Mouse (Mus musculus) limb, embryonic 12.5 days (tissue): ENCODE measurements at regions not wholly inside any gene's neighbourhood (a gene's known extent, or its start where the extent isn't known, plus 50 kb on each side); places are given as distances from the start of the nearest gene placed in this dataset.

Source experiments
- ATAC-seq: fragments of 200-750 bp; cut with Nextera tagmentation; 2 replicates; pipeline ENCODE4 v1.8.0; 2017; ENCODE audit warnings: low read depth, moderate TSS enrichment; ENCODE audit not compliant: insufficient number of reproducible peaks, insufficient read depth, low FRiP score, low TSS enrichment
- H3K27ac ChIP-seq: fragments of 300-500 bp; sonication (generic); 2 replicates; pipeline ENCODE4 v1.5.1; 2016; ENCODE audit warnings: mild to moderate bottlenecking, moderate library complexity
- H3K27me3 ChIP-seq: fragments of 300-500 bp; sonication (generic); 2 replicates; pipeline ENCODE4 v1.6.1; 2016; ENCODE audit warnings: mild to moderate bottlenecking, moderate library complexity
- H3K36me3 ChIP-seq: fragments of 300-500 bp; sonication (generic); 2 replicates; pipeline ENCODE4 v1.6.1; 2016; ENCODE audit warnings: mild to moderate bottlenecking, moderate library complexity
- H3K4me1 ChIP-seq: fragments of 300-500 bp; sonication (generic); replicated peaks from 2 replicates; pipeline ENCODE4 v1.6.1; 2016
- H3K4me2 ChIP-seq: fragments of 300-500 bp; sonication (generic); 2 replicates; pipeline ENCODE4 v1.6.1; 2016; ENCODE audit warnings: mild to moderate bottlenecking, moderate library complexity
- H3K4me3 ChIP-seq: fragments of 300-500 bp; sonication (generic); replicated peaks from 2 replicates; pipeline ENCODE4 v1.5.1; 2016; ENCODE audit warnings: mild to moderate bottlenecking
- H3K9ac ChIP-seq: fragments of 300-500 bp; sonication (generic); replicated peaks from 2 replicates; pipeline ENCODE4 v1.6.1; 2016; ENCODE audit warnings: mild to moderate bottlenecking, moderate library complexity
- H3K9me3 ChIP-seq: fragments of 300-500 bp; sonication (generic); 2 replicates; pipeline ENCODE4 v1.6.1; 2016; ENCODE audit warnings: mild to moderate bottlenecking, moderate library complexity
- WGBS: fragments of 180-500 bp; shearing (Covaris S2); methylation state at CpG from one replicate; pipeline ENCODE4 v1.1.7; 2016; 5-methylcytosine and 5-hydroxymethylcytosine counted together

DNA sequence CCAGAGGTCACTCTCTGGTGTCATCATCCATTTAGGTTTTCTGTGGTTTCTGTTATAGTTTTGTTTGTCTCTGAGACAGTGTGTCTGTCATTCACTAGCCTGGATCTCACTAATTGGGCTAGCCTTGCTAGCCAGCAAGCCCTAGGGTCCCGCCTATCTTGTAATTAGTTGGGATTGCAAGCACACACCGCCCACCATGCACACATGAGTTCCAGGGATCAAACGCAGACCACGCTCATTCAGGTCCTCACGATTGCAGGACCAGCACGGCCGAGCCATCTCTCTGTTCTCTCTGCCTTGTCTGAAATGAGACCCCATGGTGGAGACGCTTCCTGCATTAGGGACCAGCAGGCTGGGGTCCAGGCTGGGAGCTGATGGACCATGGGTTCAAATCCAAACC lies 60.9 kb upstream of the Igsf21 start:
- ATAC-seq, result no peak
- H3K4me2 ChIP-seq, result no peak overlapping the region
- H3K36me3 ChIP-seq, result no peaks in the 10 kb centered on the region
- H3K9ac ChIP-seq, result no peak overlapping the region
- 89% methylated on average over 8 of the region's 8 CpGs for WGBS
- H3K4me1 ChIP-seq, result no peaks in the 10 kb centered on the region
- no peaks in the 10 kb centered on the region for H3K27me3 ChIP-seq
- no peaks in the 10 kb centered on the region for H3K9me3 ChIP-seq
- H3K27ac ChIP-seq, result no peak overlapping the region
- no peak overlapping the region for H3K4me3 ChIP-seq

DNA sequence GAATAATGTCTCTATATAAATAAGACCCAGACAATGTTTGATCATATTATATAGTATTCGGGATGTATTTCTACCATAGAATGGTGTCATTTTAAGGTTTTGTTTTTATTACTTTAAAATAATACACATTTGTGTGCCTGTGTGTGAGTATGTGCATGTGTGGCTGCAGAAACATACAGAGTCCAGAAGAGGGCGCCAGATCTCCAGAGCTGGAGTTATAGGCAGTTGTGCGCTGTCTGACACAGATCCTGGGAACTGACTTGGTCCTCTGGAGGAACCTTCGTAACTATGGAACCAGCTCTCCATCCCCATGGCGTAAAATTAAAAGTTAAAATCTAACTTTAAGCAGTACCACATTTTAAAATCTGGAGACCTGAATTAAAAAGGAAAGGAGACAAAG lies 58.4 kb upstream of the Igsf21 start:
- 78% methylated on average over 5 of the region's 5 CpGs for WGBS
- Histone ChIP-seq H3K36me3 (no peaks in the 10 kb centered on the region), H3K27me3 (no peaks in the 10 kb centered on the region), H3K4me3 (no peak overlapping the region), H3K27ac (no peak overlapping the region), H3K9me3 (no peaks in the 10 kb centered on the region), H3K4me2 (no peak overlapping the region), H3K4me1 (no peaks in the 10 kb centered on the region), H3K9ac (no peak overlapping the region)
- no peak for ATAC-seq

DNA sequence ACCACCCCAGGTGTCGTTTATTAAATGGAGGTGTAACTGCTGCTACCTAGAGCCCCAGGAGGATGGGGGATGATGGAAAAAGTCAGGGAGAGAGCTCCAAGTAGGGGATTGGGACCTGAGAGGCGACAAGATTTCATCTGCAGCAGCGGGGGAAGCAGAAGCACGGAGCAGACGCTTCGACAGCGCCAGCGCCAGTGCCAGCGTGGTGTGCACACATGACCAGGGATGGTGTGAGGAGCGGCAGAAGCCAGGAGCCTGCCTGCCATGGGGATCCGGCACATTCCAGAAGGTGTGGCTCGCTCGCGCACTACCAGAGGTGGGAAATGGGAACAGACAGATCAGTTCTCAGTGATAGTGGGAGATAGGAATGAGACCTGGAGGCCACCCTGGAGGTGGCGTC lies 55.1 kb upstream of the Igsf21 start:
- H3K4me1 ChIP-seq, result no peaks in the 10 kb centered on the region
- H3K9ac ChIP-seq, result no peak overlapping the region
- H3K4me3 ChIP-seq, result no peak overlapping the region
- WGBS, result 87% methylated on average over 15 of the region's 15 CpGs
- no peak overlapping the region for H3K4me2 ChIP-seq
- no peaks in the 10 kb centered on the region for H3K9me3 ChIP-seq
- H3K27ac ChIP-seq, result no peak overlapping the region
- no peaks in the 10 kb centered on the region for H3K36me3 ChIP-seq
- no peak for ATAC-seq
- no peaks in the 10 kb centered on the region for H3K27me3 ChIP-seq

DNA sequence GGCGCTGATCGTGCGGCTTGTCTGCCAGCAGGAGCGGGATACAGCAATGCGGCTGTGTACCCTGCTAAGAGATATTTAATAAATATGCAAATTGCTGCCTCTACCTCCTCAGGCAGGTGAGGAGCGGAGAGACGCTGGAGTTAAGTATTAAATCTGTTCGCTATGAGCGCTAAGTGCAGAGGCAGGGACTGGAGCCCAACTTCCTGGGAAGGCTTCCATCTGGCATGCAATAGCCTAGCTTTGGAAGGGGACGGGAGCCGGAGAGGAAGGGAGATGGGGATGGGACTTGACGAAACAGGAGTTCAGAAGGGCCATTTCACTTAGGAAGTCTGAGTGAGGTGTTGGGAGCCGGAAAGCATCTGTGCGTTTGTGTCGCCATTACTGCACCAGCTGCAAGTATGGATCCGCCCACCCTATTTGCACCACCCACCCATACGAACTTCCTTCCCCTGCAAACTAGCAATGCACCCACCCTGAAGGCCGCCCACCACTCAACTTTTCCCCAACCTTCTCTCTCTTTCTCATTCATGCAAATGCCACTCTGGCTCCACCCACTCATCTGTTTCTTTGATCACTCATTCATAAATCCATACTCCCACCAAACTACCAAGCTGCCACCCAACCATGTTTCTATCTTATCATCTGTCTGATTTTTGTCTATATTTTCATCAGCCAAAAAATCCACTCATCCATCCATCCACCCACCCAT lies 51.5 kb upstream of the Igsf21 start:
- WGBS, result 79% methylated on average over 18 of the region's 18 CpGs

More for the DNA sequence above, 51.5 kb upstream of the Igsf21 start:
- H3K4me2 ChIP-seq, result no peak overlapping the region
- no peak overlapping the region for H3K4me3 ChIP-seq
- no peak overlapping the region for H3K9ac ChIP-seq
- H3K27me3 ChIP-seq, result no peaks in the 10 kb centered on the region
- no peak overlapping the region for H3K27ac ChIP-seq
- no peaks in the 10 kb centered on the region for H3K9me3 ChIP-seq
- H3K36me3 ChIP-seq, result no peaks in the 10 kb centered on the region
- no peaks in the 10 kb centered on the region for H3K4me1 ChIP-seq
- ATAC-seq, result no peak
